Mouse (Mus musculus) C2C12 (cell line): ENCODE results near the gene Fgr. TPM values are rescaled to one million over a fixed set of nuclear protein-coding genes. Genes with fewer than 3 reads are reported as not detected.

Experiments
- H3K27me3 ChIP-seq: one replicate; pipeline ENCODE4 v1.6.1; 2011; ENCODE audit not compliant: control insufficient read depth, insufficient read depth, insufficient read length
- H3K36me3 ChIP-seq: one replicate; pipeline ENCODE4 v1.6.1; 2011; ENCODE audit not compliant: control insufficient read depth, insufficient read depth
- H3K4me3 ChIP-seq: one replicate; pipeline ENCODE4 v1.5.1; 2011; ENCODE audit warnings: mild to moderate bottlenecking, control low read depth; ENCODE audit not compliant: poor library complexity, insufficient read depth, severe bottlenecking
- H3K79me2 ChIP-seq: one replicate; pipeline ENCODE4 v1.6.1; 2011; ENCODE audit not compliant: control insufficient read depth, insufficient read depth
- H3K79me3 ChIP-seq: one replicate; pipeline ENCODE4 v1.6.1; 2011; ENCODE audit warnings: low read depth, control low read depth
- H3ac ChIP-seq: one replicate; pipeline ENCODE3; 2011; ENCODE audit warnings: low read depth; ENCODE audit not compliant: control insufficient read depth, insufficient read length
- CEBPB ChIP-seq: IDR thresholded peaks from one replicate; pipeline ENCODE4 v1.6.1; 2011; ENCODE audit warnings: low read depth, mild to moderate bottlenecking, control low read depth, moderate library complexity
- CTCF ChIP-seq: IDR thresholded peaks from one replicate; pipeline ENCODE4 v1.5.1; 2011; ENCODE audit not compliant: control insufficient read depth, insufficient read depth, insufficient read length
- FOSL1 ChIP-seq: IDR thresholded peaks from one replicate; pipeline ENCODE4 v1.8.0; 2011; ENCODE audit warnings: mild to moderate bottlenecking, low read length; ENCODE audit not compliant: poor library complexity, insufficient read depth, severe bottlenecking
- MAX ChIP-seq: IDR thresholded peaks from one replicate; pipeline ENCODE4 v1.6.1; 2011; ENCODE audit warnings: mild to moderate bottlenecking, control low read depth
- MYOD1 ChIP-seq: IDR thresholded peaks from one replicate; pipeline ENCODE4 v1.6.1; 2011; ENCODE audit warnings: low read depth; ENCODE audit not compliant: control insufficient read depth, insufficient read length
- MYOG ChIP-seq: IDR thresholded peaks from one replicate; pipeline ENCODE4 v1.6.1; 2011; ENCODE audit not compliant: control insufficient read depth, insufficient read length; ENCODE audit errors: extremely low read depth
- USF1 ChIP-seq: IDR thresholded peaks from one replicate; pipeline ENCODE4 v1.6.1; 2011; ENCODE audit warnings: low read depth, mild to moderate bottlenecking, control low read depth, moderate library complexity
- polyA plus RNA-seq: library from polyadenylated mRNA; unstranded; fragments of >200 nt; fragmentation: generic; extraction: Trizol; gene quantifications from one replicate; pipeline ENCODE4 v1.2.1, GENCODE M21; 2012; ENCODE audit warnings: missing spikeins

Gene Fgr
- polyA plus RNA-seq, 1 experiment, result 0.01 TPM

DNA sequence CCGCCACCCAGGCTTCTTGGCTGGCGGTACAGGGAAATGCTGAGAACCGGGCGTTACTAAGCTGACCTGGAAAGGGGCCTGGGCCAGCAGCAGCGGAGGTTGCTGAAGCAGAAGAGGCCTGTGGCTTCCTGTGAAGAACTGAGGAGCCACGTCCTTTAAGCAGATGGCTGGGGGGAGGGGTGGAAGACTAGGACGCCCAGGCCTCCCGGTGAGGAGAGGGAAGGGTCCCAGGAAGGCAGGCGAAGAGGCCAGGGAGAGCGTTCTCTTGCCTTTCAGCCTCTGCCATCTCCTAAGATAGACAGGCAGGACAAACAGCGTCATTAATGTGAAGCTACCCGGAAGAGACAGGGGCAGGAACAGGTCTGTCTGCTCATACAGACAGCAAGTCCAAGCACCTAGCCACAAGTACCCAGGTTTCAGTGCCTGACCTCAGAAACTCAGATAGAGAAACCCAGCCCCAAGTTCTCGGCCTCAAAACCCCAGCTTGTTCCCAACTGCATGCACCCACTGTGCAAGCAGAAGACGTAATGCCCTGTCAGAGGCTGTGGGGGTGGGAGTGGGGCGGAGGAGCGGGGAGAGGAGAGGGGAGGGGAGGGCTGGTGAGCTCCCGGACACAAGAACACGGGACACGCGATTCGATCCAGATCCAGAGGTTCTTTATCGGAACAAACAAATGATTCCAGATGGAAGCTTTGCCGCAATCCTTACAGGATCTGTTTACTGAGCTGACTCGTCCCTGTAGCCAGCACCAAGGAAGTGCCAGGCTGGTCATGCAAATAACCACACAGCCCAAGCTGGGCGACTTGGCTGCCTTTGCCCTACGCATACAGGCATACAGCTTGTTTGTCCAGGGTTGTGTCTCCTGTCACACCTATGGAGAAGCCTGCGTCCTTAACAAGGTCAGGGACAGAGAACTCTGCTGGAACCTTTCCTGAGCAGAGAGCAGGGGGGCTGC is 27.6 kb upstream of the Fgr start:
- Histone ChIP-seq H3K4me3 (no peak overlapping the region), H3K79me3 (no peaks in the 10 kb centered on the region), H3K36me3 (no peaks in the 10 kb centered on the region), H3K79me2 (no peaks in the 10 kb centered on the region), H3ac (peak overlapping the region; percentile 27), H3K27me3 (no peaks in the 10 kb centered on the region)
- TF ChIP-seq FOSL1 (no peak), CTCF (no peak), CEBPB (no peak), USF1 (no peak), MAX (no peak), MYOD1 (no peak), MYOG (no peak)

DNA sequence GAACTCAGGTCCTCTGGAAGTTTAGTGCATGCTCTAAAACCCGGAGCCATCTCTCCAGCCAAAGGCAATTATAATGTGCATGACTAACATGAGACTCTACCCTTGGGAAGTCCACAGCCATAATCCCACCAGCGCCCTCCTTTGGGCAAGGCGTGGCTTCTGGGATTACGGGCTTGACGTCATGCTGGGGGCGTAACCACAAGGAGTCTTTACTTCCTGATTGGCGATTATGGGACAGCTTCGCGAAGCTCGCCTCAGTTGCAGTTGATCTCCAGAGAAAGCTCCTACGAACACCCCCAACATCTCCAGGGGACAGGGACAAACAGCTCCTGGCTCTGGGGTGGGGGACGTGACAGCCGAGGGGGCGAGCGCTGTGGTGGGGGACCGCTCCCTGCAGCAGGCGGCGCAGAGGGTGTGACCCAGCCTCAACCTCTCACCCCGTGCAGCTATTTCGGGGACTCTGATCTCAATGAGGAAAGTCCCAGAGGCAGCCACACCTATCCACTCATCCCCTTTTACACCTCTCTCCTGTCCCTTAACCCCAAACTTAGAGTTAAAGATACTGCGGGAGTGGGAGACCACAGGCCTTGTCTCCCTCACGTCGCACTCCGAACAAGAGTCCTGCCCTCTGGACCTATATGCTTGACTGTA is 23.9 kb upstream of the Fgr start:
- Histone ChIP-seq H3K79me2 (no peaks in the 10 kb centered on the region), H3ac (no peak overlapping the region), H3K27me3 (no peaks in the 10 kb centered on the region), H3K79me3 (no peaks in the 10 kb centered on the region), H3K36me3 (no peaks in the 10 kb centered on the region), H3K4me3 (no peak overlapping the region)
- TF ChIP-seq CTCF, result no peak

DNA sequence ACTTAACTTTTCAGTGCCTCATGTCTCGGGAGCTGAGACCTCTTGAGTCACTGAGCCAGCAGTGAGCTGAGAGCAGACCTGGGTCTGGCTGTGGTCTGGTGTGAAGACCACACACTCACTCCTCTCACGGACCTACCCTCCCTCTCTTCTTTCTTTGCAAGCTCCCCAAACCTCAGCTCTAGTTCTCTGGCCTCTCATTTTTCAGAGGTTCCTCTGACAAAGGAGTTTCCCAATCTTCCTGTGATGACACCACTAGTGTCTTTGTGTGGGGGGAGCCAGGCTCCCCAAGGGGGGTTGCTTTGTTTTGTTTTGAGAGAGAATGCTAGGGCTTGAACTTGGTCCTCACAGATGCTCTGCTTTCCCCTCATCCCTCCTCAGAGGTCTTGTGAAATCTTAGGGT is 22.9 kb upstream of the Fgr start:
- TF ChIP-seq MYOD1 (no peak), USF1 (no peak), MAX (no peak), FOSL1 (no peak), CTCF (no peak), MYOG (no peak), CEBPB (no peak)
- no peak overlapping the region for H3K4me3 ChIP-seq
- H3K27me3 ChIP-seq, result no peaks in the 10 kb centered on the region
- no peaks in the 10 kb centered on the region for H3K79me2 ChIP-seq
- H3K36me3 ChIP-seq, result no peaks in the 10 kb centered on the region
- H3ac ChIP-seq, result no peak overlapping the region
- no peaks in the 10 kb centered on the region for H3K79me3 ChIP-seq

DNA sequence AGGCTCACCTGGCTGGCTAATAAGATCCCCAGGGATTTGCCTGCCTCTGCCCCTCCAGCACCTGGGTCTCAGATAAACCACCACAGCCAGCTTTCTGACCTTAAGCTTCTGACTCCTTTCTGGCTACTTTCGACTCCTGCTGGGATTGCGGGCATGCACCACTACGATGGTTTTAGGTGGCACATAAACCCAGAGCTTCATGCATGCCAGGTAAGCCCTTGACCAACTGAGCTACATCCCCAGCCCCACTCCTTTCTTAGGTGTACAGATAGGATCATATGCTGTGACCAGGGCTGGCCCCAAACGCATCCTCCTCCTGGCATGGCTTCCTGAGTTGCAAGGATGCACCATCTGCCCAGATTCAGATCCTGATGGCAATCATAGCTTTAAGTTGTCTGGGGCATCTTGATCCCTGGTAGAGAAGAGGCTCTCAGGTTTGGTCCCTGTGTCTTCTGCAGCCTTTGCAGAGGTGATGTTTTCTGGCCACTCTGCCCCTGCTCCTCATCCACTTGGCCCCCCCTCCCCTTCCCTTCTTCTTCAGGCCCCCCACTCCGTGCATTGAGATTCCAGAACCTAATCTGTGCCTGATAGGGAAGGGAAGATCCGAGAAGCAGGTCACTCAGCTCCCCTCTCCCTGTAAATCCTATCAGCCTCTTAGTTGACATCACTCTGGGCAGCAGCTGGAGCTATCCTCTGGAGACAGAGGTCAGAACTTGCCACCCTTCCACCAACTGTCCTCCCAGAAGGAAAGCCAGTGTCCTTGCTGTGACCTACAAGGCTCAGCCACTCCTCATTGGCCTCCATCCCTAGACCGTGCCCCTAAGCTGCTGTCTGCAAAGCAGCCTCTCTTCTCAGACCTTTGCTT is 19.1 kb upstream of the Fgr start:
- TF ChIP-seq MYOD1 (no peak), MYOG (no peak), CTCF (no peak), USF1 (no peak), CEBPB (no peak), MAX (no peak), FOSL1 (no peak)

DNA sequence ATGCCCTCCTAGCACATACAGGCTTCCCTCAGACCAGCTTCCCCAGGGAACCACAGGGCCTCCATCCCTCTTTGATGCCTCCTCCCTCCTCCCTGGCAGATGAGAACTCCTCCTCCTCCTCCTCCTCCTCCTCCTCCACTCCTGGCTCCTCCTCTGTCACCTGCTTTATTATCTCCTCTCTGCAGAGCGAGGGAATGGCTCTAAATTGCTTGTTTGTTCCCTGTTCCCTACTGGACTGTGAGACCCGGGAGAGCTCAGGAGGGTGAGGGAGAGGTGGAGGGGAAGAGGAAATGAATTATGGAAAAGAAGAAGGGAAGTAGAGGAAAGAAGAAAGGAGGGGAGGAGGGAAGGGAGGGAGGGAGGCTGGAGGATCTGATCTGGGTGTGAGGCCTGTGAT is 18.5 kb upstream of the Fgr start:
- no peaks in the 10 kb centered on the region for H3K79me2 ChIP-seq
- TF ChIP-seq FOSL1, result no peak
- TF ChIP-seq MAX, result no peak
- TF ChIP-seq USF1, result no peak
- no peak for TF ChIP-seq MYOG
- H3K36me3 ChIP-seq, result no peaks in the 10 kb centered on the region
- H3K4me3 ChIP-seq, result no peak overlapping the region
- H3ac ChIP-seq, result no peak overlapping the region
- H3K79me3 ChIP-seq, result no peaks in the 10 kb centered on the region
- H3K27me3 ChIP-seq, result no peaks in the 10 kb centered on the region

More for the DNA sequence above, 19.1 kb upstream of the Fgr start:
- H3K36me3 ChIP-seq, result no peaks in the 10 kb centered on the region
- no peaks in the 10 kb centered on the region for H3K27me3 ChIP-seq
- no peaks in the 10 kb centered on the region for H3K79me2 ChIP-seq
- H3K4me3 ChIP-seq, result no peak overlapping the region
- no peak overlapping the region for H3ac ChIP-seq
- H3K79me3 ChIP-seq, result no peaks in the 10 kb centered on the region
